Mouse (Mus musculus): ENCODE measurements around the gene Olfr739. TPM values are rescaled to one million over a fixed set of nuclear protein-coding genes. Genes with fewer than 3 reads are reported as not detected.

Gene Olfr739
- polyA plus RNA-seq (2014; fragmentation: Illumina TruSeq; extraction: RNeasy Lipid Tissue Mini Kit (QIAGEN cat#74804); ENCODE audit: low read depth, low replicate concordance), result not detected

GRCm38 (mm10) chr14:50418326-50418725 lies at the start of gene Olfr739:
Gene Olfr739 (plus strand): TSS chr14:50418626.

GRCm38 (mm10) chr14:50380863-50381262 lies 37.6 kb upstream of the Olfr739 start, which contains the start of gene Olfr736:
Gene Olfr736 (plus strand): TSS chr14:50381163.

GRCm38 (mm10) chr14:50407268-50407667 lies 11.2 kb upstream of the Olfr739 start, which contains the start of gene Olfr738:
Gene Olfr738 (plus strand): TSS chr14:50407568.

GRCm38 (mm10) chr14:50445245-50445644 lies 26.8 kb downstream of the Olfr739 start, which contains the start of gene Olfr740:
Gene Olfr740 (plus strand): TSS chr14:50445545.

GRCm38 (mm10) chr14:50472438-50472837 lies 54.0 kb downstream of the Olfr739 start, which contains the start of gene Olfr741:
Gene Olfr741 (plus strand): TSS chr14:50472738.

Other genes with a start within 250 kb of the Olfr739 start
- gene Olfr730, start 230.4 kb upstream of the Olfr739 start, polyA plus RNA-seq (2014; fragmentation: Illumina TruSeq; extraction: RNeasy Lipid Tissue Mini Kit (QIAGEN cat#74804); ENCODE audit: low read depth, low replicate concordance), result not detected
- not detected for gene Olfr731, start 176.8 kb upstream of the Olfr739 start, polyA plus RNA-seq (2014; fragmentation: Illumina TruSeq; extraction: RNeasy Lipid Tissue Mini Kit (QIAGEN cat#74804); ENCODE audit: low read depth, low replicate concordance)
- not detected for gene Olfr732, start 134.4 kb upstream of the Olfr739 start, polyA plus RNA-seq (2014; fragmentation: Illumina TruSeq; extraction: RNeasy Lipid Tissue Mini Kit (QIAGEN cat#74804); ENCODE audit: low read depth, low replicate concordance)
- not detected for gene Olfr733, start 117.1 kb upstream of the Olfr739 start, polyA plus RNA-seq (2014; fragmentation: Illumina TruSeq; extraction: RNeasy Lipid Tissue Mini Kit (QIAGEN cat#74804); ENCODE audit: low read depth, low replicate concordance)
- not detected for gene Olfr734, start 91.9 kb upstream of the Olfr739 start, polyA plus RNA-seq (2014; fragmentation: Illumina TruSeq; extraction: RNeasy Lipid Tissue Mini Kit (QIAGEN cat#74804); ENCODE audit: low read depth, low replicate concordance)
- gene Olfr735, start 69.8 kb upstream of the Olfr739 start, polyA plus RNA-seq (2014; fragmentation: Illumina TruSeq; extraction: RNeasy Lipid Tissue Mini Kit (QIAGEN cat#74804); ENCODE audit: low read depth, low replicate concordance), result not detected
- 0.53 TPM for gene Tlr11, start 60.7 kb upstream of the Olfr739 start, polyA plus RNA-seq (2014; fragmentation: Illumina TruSeq; extraction: RNeasy Lipid Tissue Mini Kit (QIAGEN cat#74804); ENCODE audit: low read depth, low replicate concordance)
- not detected for gene Olfr736, start 37.5 kb upstream of the Olfr739 start, polyA plus RNA-seq (2014; fragmentation: Illumina TruSeq; extraction: RNeasy Lipid Tissue Mini Kit (QIAGEN cat#74804); ENCODE audit: low read depth, low replicate concordance)
- not detected for gene Olfr738, start 11.1 kb upstream of the Olfr739 start, polyA plus RNA-seq (2014; fragmentation: Illumina TruSeq; extraction: RNeasy Lipid Tissue Mini Kit (QIAGEN cat#74804); ENCODE audit: low read depth, low replicate concordance)
- gene Olfr740, start 26.9 kb downstream of the Olfr739 start, polyA plus RNA-seq (2014; fragmentation: Illumina TruSeq; extraction: RNeasy Lipid Tissue Mini Kit (QIAGEN cat#74804); ENCODE audit: low read depth, low replicate concordance), result not detected
- gene Olfr741, start 54.1 kb downstream of the Olfr739 start, polyA plus RNA-seq (2014; fragmentation: Illumina TruSeq; extraction: RNeasy Lipid Tissue Mini Kit (QIAGEN cat#74804); ENCODE audit: low read depth, low replicate concordance), result not detected
- gene Olfr742, start 85.0 kb downstream of the Olfr739 start, polyA plus RNA-seq (2014; fragmentation: Illumina TruSeq; extraction: RNeasy Lipid Tissue Mini Kit (QIAGEN cat#74804); ENCODE audit: low read depth, low replicate concordance), result not detected
- not detected for gene Olfr743, start 103.2 kb downstream of the Olfr739 start, polyA plus RNA-seq (2014; fragmentation: Illumina TruSeq; extraction: RNeasy Lipid Tissue Mini Kit (QIAGEN cat#74804); ENCODE audit: low read depth, low replicate concordance)
- not detected for gene Olfr744, start 196.3 kb downstream of the Olfr739 start, polyA plus RNA-seq (2014; fragmentation: Illumina TruSeq; extraction: RNeasy Lipid Tissue Mini Kit (QIAGEN cat#74804); ENCODE audit: low read depth, low replicate concordance)
- not detected for gene Olfr745, start 220.8 kb downstream of the Olfr739 start, polyA plus RNA-seq (2014; fragmentation: Illumina TruSeq; extraction: RNeasy Lipid Tissue Mini Kit (QIAGEN cat#74804); ENCODE audit: low read depth, low replicate concordance)
- not detected for gene Olfr746, start 228.5 kb downstream of the Olfr739 start, polyA plus RNA-seq (2014; fragmentation: Illumina TruSeq; extraction: RNeasy Lipid Tissue Mini Kit (QIAGEN cat#74804); ENCODE audit: low read depth, low replicate concordance)

Measured in adipose tissue, adult 10 weeks (tissue).